Mouse (Mus musculus) cerebellum, adult 11-12 months (tissue): ENCODE measurements around the gene Camsap2.

Source experiments
- DNase-seq: peaks from one replicate; pipeline ENCODE4 v3.0.0; 2022

Gene Camsap2

DNA sequence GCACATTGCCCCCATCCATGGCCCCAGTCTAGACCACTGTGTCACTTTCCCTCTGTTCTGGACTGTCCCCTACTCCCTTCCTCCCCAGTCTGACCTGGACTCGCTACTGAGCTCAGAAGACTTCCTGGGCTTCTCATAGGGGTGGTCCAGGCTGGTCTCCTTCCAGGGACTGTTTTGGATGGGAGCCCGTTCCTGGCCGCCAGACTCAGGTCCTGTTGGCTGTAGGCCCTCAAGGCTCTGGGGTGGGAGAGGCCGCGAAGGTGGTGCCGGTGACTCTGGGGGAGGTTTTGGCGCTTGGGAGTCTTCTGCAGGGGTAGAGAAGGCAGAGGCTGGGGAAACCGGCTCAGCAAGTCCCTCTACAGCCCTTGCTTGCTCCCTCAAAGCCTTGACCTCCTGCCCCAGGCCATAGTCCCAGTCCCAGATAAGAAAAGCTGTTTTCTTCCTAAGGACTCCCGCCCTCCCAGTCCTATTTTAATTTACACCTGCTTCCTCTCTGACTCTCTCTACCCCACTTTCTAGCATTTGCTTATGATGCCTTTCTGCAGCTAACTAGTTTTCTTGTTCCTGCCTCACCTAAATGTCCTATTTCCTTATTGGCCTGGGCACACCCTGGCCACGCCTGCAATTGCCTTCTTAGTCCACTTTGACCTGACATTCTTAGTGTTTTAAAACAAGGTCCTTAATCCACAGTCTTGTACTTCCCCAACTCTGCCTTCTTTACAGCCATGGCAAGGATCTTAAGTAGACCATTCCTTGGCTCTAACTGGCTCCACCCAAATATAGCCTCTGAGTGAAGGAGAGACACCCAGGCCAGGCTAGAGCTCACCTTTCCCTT is 125.7 kb downstream of the Camsap2 start:
- no peak for DNase-seq
